Mouse (Mus musculus) brown adipose tissue, adult 24 weeks (tissue): ENCODE data around the gene Ms4a15. TPM values are rescaled to one million over a fixed set of nuclear protein-coding genes. Genes with fewer than 3 reads are reported as not detected.

Experiments used
- H3K27ac ChIP-seq: fragments of 200-500 bp; replicated peaks from 2 replicates; pipeline ENCODE4 v1.5.1; 2012; ENCODE audit warnings: low read depth, mild to moderate bottlenecking, low read length
- H3K4me1 ChIP-seq: fragments of 200-500 bp; 2 replicates; pipeline ENCODE4 v1.6.1; 2012; ENCODE audit warnings: low read length, mixed read lengths; ENCODE audit not compliant: control insufficient read depth, insufficient read depth, insufficient read length
- H3K4me3 ChIP-seq: fragments of 200-500 bp; 2 replicates; pipeline ENCODE4 v1.5.1; 2012; ENCODE audit warnings: low read depth, mild to moderate bottlenecking, low read length, moderate library complexity; ENCODE audit not compliant: insufficient read depth
- polyA plus RNA-seq: library from polyadenylated mRNA; stranded (reverse); fragments of >200 nt; gene quantifications from 2 replicates; pipeline ENCODE4 v1.2.4, GENCODE M21; 2012; ENCODE audit not compliant: missing spikeins, insufficient read depth, insufficient read length

Ms4a15 gene
- polyA plus RNA-seq, result not detected in 2 replicates

GRCm38 (mm10) chr19:10993150-10993549 lies at the start of gene Ms4a15:
Gene Ms4a15 (minus strand): TSS chr19:10993250.
- Histone ChIP-seq H3K27ac (no peak within 1 kb of the TSS), H3K4me3 (no peak within 1 kb of the TSS), H3K4me1 (no peaks in the 10 kb centered on the region)

- Histone ChIP-seq H3K4me3 (no peak overlapping the region), H3K27ac (no peak overlapping the region), H3K4me1 (no peaks in the 10 kb centered on the region)
Measured at GRCm38 (mm10) chr19:11037570-11037969, 44.5 kb upstream of the Ms4a15 start.

- Histone ChIP-seq H3K27ac (no peak overlapping the region), H3K4me3 (no peak overlapping the region), H3K4me1 (no peaks in the 10 kb centered on the region)
Measured at GRCm38 (mm10) chr19:11022382-11022781, 29.3 kb upstream of the Ms4a15 start.

GRCm38 (mm10) chr19:11017891-11018290 lies 24.8 kb upstream of the Ms4a15 start, which contains the start of gene Ms4a18:
Gene Ms4a18 (minus strand): TSS chr19:11018031.
- no peak within 1 kb of the TSS for H3K4me3 ChIP-seq
- no peaks in the 10 kb centered on the region for H3K4me1 ChIP-seq
- H3K27ac ChIP-seq, result no peak within 1 kb of the TSS

DNA sequence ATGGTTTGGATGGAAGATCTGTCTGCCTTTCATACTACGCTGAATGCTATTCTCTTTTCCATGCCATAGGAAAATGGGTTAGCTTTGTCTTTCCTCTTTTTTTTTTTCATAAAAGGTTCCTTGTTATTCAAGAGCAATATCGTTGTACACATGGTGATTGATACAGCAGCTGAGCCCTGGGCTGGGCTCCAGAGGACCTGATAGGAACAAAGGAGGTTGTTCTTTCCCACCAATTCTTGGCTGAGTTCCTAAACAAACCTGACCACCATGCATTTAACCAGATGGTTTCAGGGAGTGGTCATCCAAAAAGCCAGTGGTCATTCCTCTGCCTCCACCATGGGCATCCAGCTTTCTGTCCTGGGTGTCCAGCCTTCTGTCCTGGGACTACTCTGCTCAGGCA lies 24.2 kb upstream of the Ms4a15 start:
- H3K4me1 ChIP-seq, result no peaks in the 10 kb centered on the region
- H3K27ac ChIP-seq, result no peak overlapping the region
- no peak overlapping the region for H3K4me3 ChIP-seq

DNA sequence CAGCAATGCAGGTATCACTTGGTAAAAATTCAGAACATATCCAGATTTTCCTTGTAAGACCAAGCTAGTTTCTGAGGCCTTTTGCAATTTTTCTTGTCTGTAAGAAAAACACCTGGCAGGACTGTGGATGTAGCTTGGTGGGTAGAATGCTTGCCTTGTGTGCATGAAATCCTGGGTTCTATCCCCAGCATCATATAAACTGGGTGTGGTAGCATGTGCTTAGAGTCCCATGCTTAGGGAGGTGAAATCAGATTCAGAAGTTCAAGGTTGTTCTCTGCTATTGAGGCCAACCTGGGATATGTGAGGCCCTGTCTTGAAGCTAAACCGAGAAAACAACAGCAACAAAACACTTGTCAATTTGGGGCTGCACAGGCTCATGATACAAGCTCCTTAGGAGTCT lies 22.9 kb upstream of the Ms4a15 start:
- Histone ChIP-seq H3K4me3 (no peak overlapping the region), H3K27ac (no peak overlapping the region), H3K4me1 (no peaks in the 10 kb centered on the region)

- H3K4me1 ChIP-seq, result no peaks in the 10 kb centered on the region
- no peak overlapping the region for H3K27ac ChIP-seq
Measured at GRCm38 (mm10) chr19:11015468-11015867, 22.4 kb upstream of the Ms4a15 start.

DNA sequence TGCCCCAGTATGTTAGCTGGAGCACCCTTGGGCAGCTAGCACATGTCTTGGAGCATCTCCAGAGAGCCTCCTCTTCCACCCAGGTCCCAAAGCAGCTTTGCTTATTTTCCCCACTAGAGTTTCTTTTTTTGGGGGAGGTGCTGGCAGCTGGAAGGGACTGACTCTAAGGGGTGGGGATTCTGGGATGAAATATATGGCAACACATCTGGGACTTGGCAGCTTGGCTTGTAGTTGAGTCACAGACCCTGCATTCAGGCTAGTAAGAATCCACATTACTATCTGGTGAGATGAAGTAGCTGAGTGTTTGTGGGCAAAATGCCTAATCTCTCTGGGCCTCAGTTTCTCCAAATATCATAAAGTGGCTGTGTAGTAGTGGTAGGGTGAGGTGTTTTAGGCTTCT lies 1.1 kb downstream of the Ms4a15 start:
- H3K27ac ChIP-seq, result no peak overlapping the region
- no peak overlapping the region for H3K4me3 ChIP-seq

More at GRCm38 (mm10) chr19:11015468-11015867, 22.4 kb upstream of the Ms4a15 start:
- no peak overlapping the region for H3K4me3 ChIP-seq

GRCm38 (mm10) chr19:10990751-10991150 lies 2.3 kb downstream of the Ms4a15 start:
- H3K4me3 ChIP-seq, result no peak overlapping the region
- no peaks in the 10 kb centered on the region for H3K4me1 ChIP-seq
- H3K27ac ChIP-seq, result no peak overlapping the region

More for the DNA sequence above, 1.1 kb downstream of the Ms4a15 start:
- no peaks in the 10 kb centered on the region for H3K4me1 ChIP-seq

DNA sequence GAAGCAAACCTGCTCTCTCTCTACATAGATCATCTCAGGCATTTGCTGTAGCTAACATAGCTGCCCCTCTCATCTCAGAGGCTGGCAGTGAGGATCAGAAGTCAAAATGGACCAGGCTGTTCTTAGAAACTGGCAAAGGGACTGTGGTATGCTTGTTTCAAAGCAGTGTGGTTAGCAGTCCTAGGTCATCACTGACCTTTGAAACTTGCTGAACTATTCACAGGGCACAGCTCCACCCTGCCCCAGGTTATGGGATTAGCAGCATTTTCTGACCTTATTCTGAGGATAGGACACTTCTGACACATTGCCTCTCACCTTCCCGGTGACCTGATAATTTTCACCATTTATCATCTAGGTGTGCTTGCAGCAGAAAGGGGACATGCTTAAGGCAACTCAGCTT lies 4.5 kb downstream of the Ms4a15 start:
- Histone ChIP-seq H3K4me3 (no peak overlapping the region), H3K27ac (no peak overlapping the region), H3K4me1 (no peaks in the 10 kb centered on the region)

GRCm38 (mm10) chr19:10985889-10986288 lies 7.2 kb downstream of the Ms4a15 start:
- Histone ChIP-seq H3K4me3 (no peak overlapping the region), H3K4me1 (no peaks in the 10 kb centered on the region), H3K27ac (no peak overlapping the region)

GRCm38 (mm10) chr19:10984551-10984950 lies 8.5 kb downstream of the Ms4a15 start:
- Histone ChIP-seq H3K4me1 (no peaks in the 10 kb centered on the region), H3K27ac (no peak overlapping the region), H3K4me3 (no peak overlapping the region)

DNA sequence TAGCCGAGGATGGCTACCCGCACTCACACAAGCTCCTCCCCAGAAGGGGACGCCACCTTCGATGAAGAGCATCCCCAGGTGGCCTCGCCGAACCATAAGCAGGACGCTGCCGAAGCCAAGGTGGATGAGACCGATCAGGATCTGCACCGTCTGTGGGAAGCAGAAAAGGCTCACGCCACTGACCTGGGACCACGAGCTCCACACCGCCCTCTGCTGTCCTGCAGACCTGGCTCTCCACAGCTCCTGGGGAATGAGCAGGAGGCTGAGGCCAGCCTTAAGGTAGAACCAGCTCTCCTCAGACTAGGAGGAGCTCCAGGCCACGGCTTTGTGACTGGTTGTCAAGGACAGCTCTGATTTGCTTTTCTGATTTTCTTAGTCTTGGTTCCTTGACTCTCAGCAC lies 9.9 kb downstream of the Ms4a15 start:
- Histone ChIP-seq H3K4me1 (no peaks in the 10 kb centered on the region), H3K27ac (no peak overlapping the region), H3K4me3 (no peak overlapping the region)

- H3K27ac ChIP-seq, result no peak overlapping the region
- H3K4me1 ChIP-seq, result no peaks in the 10 kb centered on the region
- H3K4me3 ChIP-seq, result no peak overlapping the region
Measured at GRCm38 (mm10) chr19:10980210-10980609, 12.8 kb downstream of the Ms4a15 start.

DNA sequence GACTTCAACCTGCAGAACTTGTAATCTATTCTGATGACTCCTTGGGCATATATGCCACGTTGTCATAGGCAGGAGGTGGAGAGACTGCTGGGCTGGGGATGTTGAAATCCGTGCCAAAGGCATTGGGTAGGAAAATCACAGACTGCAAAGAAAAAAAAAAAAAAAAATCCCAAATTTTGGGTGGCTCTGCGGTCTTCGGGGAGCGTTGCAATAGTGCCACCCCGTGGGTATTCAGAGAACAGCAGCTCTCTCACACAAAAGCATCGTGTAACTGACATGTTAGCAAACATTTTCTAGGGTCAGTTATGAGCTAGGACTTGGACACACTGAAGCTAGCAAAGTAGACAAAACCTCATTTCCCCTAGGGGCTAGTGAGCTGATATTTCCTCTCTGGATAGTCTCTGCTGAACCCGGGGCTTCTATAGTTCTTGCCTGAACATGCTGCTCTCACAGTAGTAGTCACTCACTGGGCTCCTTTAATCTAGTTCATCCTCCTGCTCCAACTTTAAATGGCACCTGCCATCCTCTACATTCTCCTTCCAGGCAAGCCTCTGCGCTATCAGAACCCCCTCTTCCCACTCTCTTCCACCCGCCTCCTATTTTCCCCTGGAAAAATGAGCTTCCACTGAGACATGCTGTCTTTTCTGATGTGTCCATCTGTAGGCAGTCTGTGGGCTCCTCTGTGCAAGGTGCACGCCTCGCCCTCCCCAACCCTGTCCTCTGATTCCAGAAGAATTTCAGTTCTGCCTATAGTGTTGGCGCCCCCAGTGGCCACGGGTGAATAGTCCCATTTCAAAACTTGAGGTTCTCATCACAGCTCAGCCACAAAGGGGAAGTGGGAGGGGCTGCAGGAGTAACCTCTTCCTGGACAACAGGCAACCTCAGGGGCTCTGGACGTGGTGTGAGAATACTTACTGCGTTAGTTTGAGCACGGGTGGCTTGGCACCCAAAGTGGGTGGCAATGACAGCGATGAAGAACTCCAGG lies 13.6 kb downstream of the Ms4a15 start:
- Histone ChIP-seq H3K4me1 (no peaks in the 10 kb centered on the region), H3K4me3 (no peak overlapping the region), H3K27ac (no peak overlapping the region)

GRCm38 (mm10) chr19:10976318-10976717 lies 16.7 kb downstream of the Ms4a15 start:
- Histone ChIP-seq H3K27ac (no peak overlapping the region), H3K4me1 (no peaks in the 10 kb centered on the region), H3K4me3 (no peak overlapping the region)
